Mouse (Mus musculus): ENCODE data around the gene Msi2. TPM values are rescaled to one million over a fixed set of nuclear protein-coding genes. Genes with fewer than 3 reads are reported as not detected.

Gene Msi2
- polyA plus RNA-seq, 1 experiment from 2014 or later, result 15.1 TPM

- Histone ChIP-seq H3K9me3 (ENCODE audit: control insufficient read depth, low read length) (no peaks in the 10 kb centered on the region), H3K36me3 (ENCODE audit: control insufficient read depth, insufficient read depth, low read length) (0 out of 2 replicates have a peak, but pooled peaks cover 1% of the 10 kb centered on the region), H3K4me3 (ENCODE audit: low read length) (no peak overlapping the region), H3K27ac (ENCODE audit: low read length) (no peak overlapping the region), H3K4me2 (ENCODE audit: low read depth, low read length) (no peak overlapping the region), H3K4me1 (replicated peaks; ENCODE audit: control insufficient read depth, insufficient read depth, low read length) (peaks cover 30% of the 10 kb centered on the region), H3K27me3 (ENCODE audit: control insufficient read depth, insufficient read depth, low read depth, low read length) (no peaks in the 10 kb centered on the region), H3K9ac (ENCODE audit: low read length) (no peak overlapping the region)
- 70% methylated on average over 11 of the region's 11 CpGs for WGBS
- no peak for ATAC-seq (ENCODE audit: low read depth)
Measured at GRCm38 (mm10) chr11:88598150-88598847, 120.0 kb downstream of the Msi2 start.

GRCm38 (mm10) chr11:88595616-88596015 is 122.7 kb downstream of the Msi2 start:
- Histone ChIP-seq H3K9ac (ENCODE audit: low read length) (no peak overlapping the region), H3K4me3 (ENCODE audit: low read length) (no peak overlapping the region), H3K36me3 (ENCODE audit: control insufficient read depth, insufficient read depth, low read length) (no peaks in the 10 kb centered on the region), H3K9me3 (ENCODE audit: control insufficient read depth, low read length) (no peaks in the 10 kb centered on the region), H3K4me2 (ENCODE audit: low read depth, low read length) (no peak overlapping the region), H3K27me3 (ENCODE audit: control insufficient read depth, insufficient read depth, low read depth, low read length) (no peaks in the 10 kb centered on the region), H3K27ac (ENCODE audit: low read length) (peak overlapping the region; percentile 18; the same call in 1 of the 2 replicates), H3K4me1 (replicated peaks; ENCODE audit: control insufficient read depth, insufficient read depth, low read length) (peaks cover 38% of the 10 kb centered on the region)
- ATAC-seq (ENCODE audit: low read depth), result peak; percentile 62; the same call in 1 of the 2 replicates
- WGBS, result 39% methylated on average over 4 of the region's 4 CpGs

GRCm38 (mm10) chr11:88594804-88595611 is 123.3 kb downstream of the Msi2 start:
- WGBS, result 43% methylated on average over 13 of the region's 13 CpGs
- ATAC-seq (ENCODE audit: low read depth), result no peak
- Histone ChIP-seq H3K9me3 (ENCODE audit: control insufficient read depth, low read length) (no peaks in the 10 kb centered on the region), H3K9ac (ENCODE audit: low read length) (no peak overlapping the region), H3K36me3 (ENCODE audit: control insufficient read depth, insufficient read depth, low read length) (no peaks in the 10 kb centered on the region), H3K4me2 (ENCODE audit: low read depth, low read length) (no peak overlapping the region), H3K27ac (ENCODE audit: low read length) (peak overlapping the region; percentile 67), H3K4me3 (ENCODE audit: low read length) (no peak overlapping the region), H3K4me1 (replicated peaks; ENCODE audit: control insufficient read depth, insufficient read depth, low read length) (peaks cover 38% of the 10 kb centered on the region), H3K27me3 (ENCODE audit: control insufficient read depth, insufficient read depth, low read depth, low read length) (no peaks in the 10 kb centered on the region)

- peaks cover 29% of the 10 kb centered on the region for H3K4me1 ChIP-seq (replicated peaks; ENCODE audit: control insufficient read depth, insufficient read depth, low read length)
- H3K27me3 ChIP-seq (ENCODE audit: control insufficient read depth, insufficient read depth, low read depth, low read length), result no peaks in the 10 kb centered on the region
- no peaks in the 10 kb centered on the region for H3K36me3 ChIP-seq (ENCODE audit: control insufficient read depth, insufficient read depth, low read length)
- H3K4me2 ChIP-seq (ENCODE audit: low read depth, low read length), result no peak overlapping the region
- no peak overlapping the region for H3K9ac ChIP-seq (ENCODE audit: low read length)
- ATAC-seq (ENCODE audit: low read depth), result peak; percentile 45; the same call in 1 of the 2 replicates
- no peak overlapping the region for H3K4me3 ChIP-seq (ENCODE audit: low read length)
- no peaks in the 10 kb centered on the region for H3K9me3 ChIP-seq (ENCODE audit: control insufficient read depth, low read length)
- 18% methylated on average over 7 of the region's 8 CpGs for WGBS
- peak overlapping the region; percentile 65 for H3K27ac ChIP-seq (ENCODE audit: low read length)
Measured at GRCm38 (mm10) chr11:88594010-88594409, 124.3 kb downstream of the Msi2 start.

GRCm38 (mm10) chr11:88592099-88592498 is 126.2 kb downstream of the Msi2 start:
- WGBS, result 90% methylated on average over 8 of the region's 8 CpGs
- H3K4me1 ChIP-seq (replicated peaks; ENCODE audit: control insufficient read depth, insufficient read depth, low read length), result peaks cover 31% of the 10 kb centered on the region

GRCm38 (mm10) chr11:88590647-88591046 is 127.7 kb downstream of the Msi2 start:
- WGBS, result 55% methylated on average over 5 of the region's 5 CpGs
- Histone ChIP-seq H3K36me3 (ENCODE audit: control insufficient read depth, insufficient read depth, low read length) (no peaks in the 10 kb centered on the region), H3K27me3 (ENCODE audit: control insufficient read depth, insufficient read depth, low read depth, low read length) (no peaks in the 10 kb centered on the region), H3K4me1 (replicated peaks; ENCODE audit: control insufficient read depth, insufficient read depth, low read length) (peaks cover 35% of the 10 kb centered on the region), H3K27ac (ENCODE audit: low read length) (no peak overlapping the region; the same call in 1 of the 2 replicates), H3K4me3 (ENCODE audit: low read length) (no peak overlapping the region), H3K4me2 (ENCODE audit: low read depth, low read length) (no peak overlapping the region), H3K9me3 (ENCODE audit: control insufficient read depth, low read length) (no peaks in the 10 kb centered on the region), H3K9ac (ENCODE audit: low read length) (no peak overlapping the region)
- peak; percentile 40; the same call in 1 of the 2 replicates for ATAC-seq (ENCODE audit: low read depth)

More at GRCm38 (mm10) chr11:88592099-88592498, 126.2 kb downstream of the Msi2 start:
- no peaks in the 10 kb centered on the region for H3K36me3 ChIP-seq (ENCODE audit: control insufficient read depth, insufficient read depth, low read length)
- no peak overlapping the region for H3K27ac ChIP-seq (ENCODE audit: low read length)
- H3K27me3 ChIP-seq (ENCODE audit: control insufficient read depth, insufficient read depth, low read depth, low read length), result no peaks in the 10 kb centered on the region
- no peak overlapping the region for H3K4me3 ChIP-seq (ENCODE audit: low read length)
- H3K9me3 ChIP-seq (ENCODE audit: control insufficient read depth, low read length), result no peaks in the 10 kb centered on the region
- ATAC-seq (ENCODE audit: low read depth), result no peak
- H3K9ac ChIP-seq (ENCODE audit: low read length), result no peak overlapping the region
- no peak overlapping the region for H3K4me2 ChIP-seq (ENCODE audit: low read depth, low read length)

- no peak for ATAC-seq (ENCODE audit: low read depth)
- Histone ChIP-seq H3K4me2 (ENCODE audit: low read depth, low read length) (no peak overlapping the region), H3K9me3 (ENCODE audit: control insufficient read depth, low read length) (no peaks in the 10 kb centered on the region), H3K27ac (ENCODE audit: low read length) (no peak overlapping the region), H3K4me1 (replicated peaks; ENCODE audit: control insufficient read depth, insufficient read depth, low read length) (peaks cover 36% of the 10 kb centered on the region), H3K9ac (ENCODE audit: low read length) (no peak overlapping the region), H3K4me3 (ENCODE audit: low read length) (no peak overlapping the region), H3K36me3 (ENCODE audit: control insufficient read depth, insufficient read depth, low read length) (no peaks in the 10 kb centered on the region), H3K27me3 (ENCODE audit: control insufficient read depth, insufficient read depth, low read depth, low read length) (no peaks in the 10 kb centered on the region)
- WGBS, result 89% methylated on average over 6 of the region's 6 CpGs
Measured at GRCm38 (mm10) chr11:88589641-88590040, 128.7 kb downstream of the Msi2 start.

- Histone ChIP-seq H3K4me2 (ENCODE audit: low read depth, low read length) (no peak overlapping the region), H3K36me3 (ENCODE audit: control insufficient read depth, insufficient read depth, low read length) (no peaks in the 10 kb centered on the region), H3K27me3 (ENCODE audit: control insufficient read depth, insufficient read depth, low read depth, low read length) (no peaks in the 10 kb centered on the region), H3K9me3 (ENCODE audit: control insufficient read depth, low read length) (no peaks in the 10 kb centered on the region), H3K4me3 (ENCODE audit: low read length) (no peak overlapping the region), H3K9ac (ENCODE audit: low read length) (no peak overlapping the region), H3K27ac (ENCODE audit: low read length) (no peak overlapping the region), H3K4me1 (replicated peaks; ENCODE audit: control insufficient read depth, insufficient read depth, low read length) (peaks cover 37% of the 10 kb centered on the region)
- 88% methylated on average over 9 of the region's 9 CpGs for WGBS
- no peak for ATAC-seq (ENCODE audit: low read depth)
Measured at GRCm38 (mm10) chr11:88588688-88589210, 129.6 kb downstream of the Msi2 start.

- Histone ChIP-seq H3K4me3 (ENCODE audit: low read length) (no peak overlapping the region), H3K4me1 (replicated peaks; ENCODE audit: control insufficient read depth, insufficient read depth, low read length) (peaks cover 47% of the 10 kb centered on the region), H3K9me3 (ENCODE audit: control insufficient read depth, low read length) (no peaks in the 10 kb centered on the region), H3K9ac (ENCODE audit: low read length) (no peak overlapping the region), H3K4me2 (ENCODE audit: low read depth, low read length) (no peak overlapping the region), H3K27ac (ENCODE audit: low read length) (no peak overlapping the region), H3K36me3 (ENCODE audit: control insufficient read depth, insufficient read depth, low read length) (no peaks in the 10 kb centered on the region), H3K27me3 (ENCODE audit: control insufficient read depth, insufficient read depth, low read depth, low read length) (no peaks in the 10 kb centered on the region)
- 82% methylated on average over 5 of the region's 5 CpGs for WGBS
- no peak for ATAC-seq (ENCODE audit: low read depth)
Measured at GRCm38 (mm10) chr11:88587710-88588109, 130.6 kb downstream of the Msi2 start.
